Mouse (Mus musculus) erythroblast, embryonic 14.5 days (primary cell): ENCODE measurements around the gene Stx11. TPM values are rescaled to one million over a fixed set of nuclear protein-coding genes. Genes with fewer than 3 reads are reported as not detected.

Experiments
- H3K27me3 ChIP-seq: 2 replicates; pipeline ENCODE4 v1.6.1; 2012; ENCODE audit warnings: inconsistent platforms; ENCODE audit not compliant: control insufficient read depth
- H3K36me3 ChIP-seq: 2 replicates; pipeline ENCODE4 v1.6.1; 2012; ENCODE audit warnings: mild to moderate bottlenecking, inconsistent platforms; ENCODE audit not compliant: control insufficient read depth
- H3K4me1 ChIP-seq: 2 replicates; pipeline ENCODE4 v1.6.1; 2012; ENCODE audit warnings: inconsistent platforms; ENCODE audit not compliant: control insufficient read depth
- H3K4me3 ChIP-seq: replicated peaks from 2 replicates; pipeline ENCODE3; 2012; ENCODE audit warnings: moderate library complexity, mild to moderate bottlenecking, inconsistent platforms
- H3K9me3 ChIP-seq: 2 replicates; pipeline ENCODE4 v1.6.1; 2012; ENCODE audit warnings: low read length, inconsistent platforms, mixed read lengths; ENCODE audit not compliant: control insufficient read depth
- GATA1 ChIP-seq: IDR thresholded peaks from 2 replicates; pipeline ENCODE4 v1.6.1; 2012; ENCODE audit warnings: low read length, inconsistent platforms, mixed read lengths
- TAL1 ChIP-seq: IDR thresholded peaks from 3 replicates; pipeline ENCODE4 v1.6.1; 2012; ENCODE audit warnings: low read length, inconsistent platforms, mixed read lengths
- polyA plus RNA-seq: library from polyadenylated mRNA; stranded (reverse); fragments of >175 nt; gene quantifications from 2 replicates; pipeline ENCODE4 v1.2.3, GENCODE M21; 2012

Gene Stx11
- polyA plus RNA-seq, 1 experiment, result 1.2 TPM

GRCm38 (mm10) chr10:12911451-12911850, 52.6 kb downstream of the Stx11 start:
- no peaks in the 10 kb centered on the region for H3K36me3 ChIP-seq
- no peaks in the 10 kb centered on the region for H3K9me3 ChIP-seq
- H3K4me3 ChIP-seq, result no peak overlapping the region
- H3K4me1 ChIP-seq, result no peaks in the 10 kb centered on the region
- H3K27me3 ChIP-seq, result no peaks in the 10 kb centered on the region
- TF ChIP-seq GATA1 (no peak), TAL1 (no peak)

DNA sequence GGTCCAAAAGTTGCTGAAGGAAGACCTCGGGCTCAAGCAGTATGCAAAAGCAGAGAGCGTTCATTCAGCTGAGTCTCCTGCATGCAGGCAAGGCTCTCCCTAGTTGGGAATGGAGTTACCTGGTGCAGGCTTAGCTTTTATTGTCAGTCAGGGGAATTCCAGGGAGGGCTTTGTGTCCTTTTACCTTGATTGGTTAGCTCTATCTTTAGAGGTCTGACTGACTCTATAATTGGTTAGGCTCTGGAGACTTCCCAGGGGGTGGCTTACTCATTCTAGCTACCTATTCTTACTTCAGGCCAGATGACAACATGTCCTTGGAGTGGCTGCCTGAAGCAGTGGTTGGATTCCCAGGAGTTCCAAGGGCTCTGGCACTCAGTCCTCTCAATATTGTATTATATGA, 54.2 kb downstream of the Stx11 start:
- no peak for TF ChIP-seq TAL1
- no peak for TF ChIP-seq GATA1
- Histone ChIP-seq H3K4me1 (no peaks in the 10 kb centered on the region), H3K4me3 (no peak overlapping the region), H3K9me3 (no peaks in the 10 kb centered on the region), H3K27me3 (no peaks in the 10 kb centered on the region), H3K36me3 (no peaks in the 10 kb centered on the region)

DNA sequence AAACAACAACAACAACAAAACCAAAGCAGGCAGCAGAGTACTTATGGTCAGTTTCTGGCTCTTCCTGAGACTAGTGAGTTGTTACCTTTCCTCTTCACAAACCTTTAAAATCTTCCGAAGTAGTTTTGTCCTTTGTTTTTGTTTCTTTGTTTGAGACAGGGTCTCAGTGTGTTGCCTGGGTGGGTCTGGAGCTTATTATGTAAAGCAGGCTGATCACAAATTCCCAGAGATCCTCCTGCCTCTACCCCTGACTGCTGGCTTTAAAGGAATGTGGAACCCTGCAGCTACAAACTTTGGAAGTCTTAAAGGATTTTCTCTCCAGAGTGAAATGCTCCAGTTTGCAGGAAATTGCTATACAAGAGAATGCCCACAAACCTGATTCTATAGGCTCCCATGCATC, 54.9 kb downstream of the Stx11 start:
- Histone ChIP-seq H3K9me3 (no peaks in the 10 kb centered on the region), H3K4me1 (no peaks in the 10 kb centered on the region), H3K4me3 (no peak overlapping the region), H3K36me3 (no peaks in the 10 kb centered on the region), H3K27me3 (no peaks in the 10 kb centered on the region)
- TF ChIP-seq TAL1, result no peak
- no peak for TF ChIP-seq GATA1

GRCm38 (mm10) chr10:12904140-12904528, 60.0 kb downstream of the Stx11 start:
- Histone ChIP-seq H3K4me1 (peaks cover 4% of the 10 kb centered on the region), H3K4me3 (no peak overlapping the region), H3K9me3 (no peaks in the 10 kb centered on the region), H3K27me3 (no peaks in the 10 kb centered on the region), H3K36me3 (no peaks in the 10 kb centered on the region)
- no peak for TF ChIP-seq TAL1
- TF ChIP-seq GATA1, result no peak

DNA sequence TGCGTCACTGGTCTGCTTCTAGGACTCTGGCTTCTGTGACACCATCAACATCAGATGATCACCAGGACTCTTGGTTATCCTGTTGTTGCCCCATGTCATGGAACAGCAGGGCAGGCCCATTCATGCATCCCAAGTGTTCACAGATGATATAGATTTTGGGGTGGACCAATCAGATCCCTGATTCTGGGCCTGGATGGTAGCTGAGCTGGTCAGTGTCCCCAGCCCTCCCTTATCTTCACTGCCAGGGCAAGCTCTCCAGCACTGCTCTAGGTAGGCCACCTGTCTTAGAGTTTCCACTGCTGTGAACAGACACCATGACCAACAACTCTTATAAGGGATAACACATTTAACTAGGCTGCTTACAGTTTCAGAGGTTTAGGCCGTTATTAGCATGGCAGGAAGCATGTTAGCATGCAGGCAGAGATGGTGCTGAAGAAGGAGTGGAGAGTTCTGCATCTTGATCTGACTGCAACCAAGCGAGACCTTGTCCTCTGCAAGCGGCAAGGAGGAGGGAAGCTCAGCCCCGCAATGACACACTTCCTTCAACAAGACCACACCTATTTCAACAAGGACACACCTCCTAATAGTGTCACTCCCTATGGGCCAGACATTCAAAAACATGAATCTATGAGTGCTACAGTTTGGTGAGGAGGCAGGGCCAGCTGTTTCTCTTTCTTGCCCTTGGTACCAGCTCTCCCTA, 60.5 kb downstream of the Stx11 start:
- H3K4me3 ChIP-seq, result no peak overlapping the region
- no peaks in the 10 kb centered on the region for H3K9me3 ChIP-seq
- TF ChIP-seq GATA1 (no peak), TAL1 (no peak)
- no peaks in the 10 kb centered on the region for H3K27me3 ChIP-seq
- peaks cover 4% of the 10 kb centered on the region for H3K4me1 ChIP-seq
- H3K36me3 ChIP-seq, result no peaks in the 10 kb centered on the region

GRCm38 (mm10) chr10:12899901-12900300, 64.2 kb downstream of the Stx11 start:
- Histone ChIP-seq H3K27me3 (no peaks in the 10 kb centered on the region), H3K4me1 (peaks cover 4% of the 10 kb centered on the region), H3K36me3 (no peaks in the 10 kb centered on the region), H3K4me3 (no peak overlapping the region), H3K9me3 (no peaks in the 10 kb centered on the region)
- TF ChIP-seq TAL1, result no peak
- no peak for TF ChIP-seq GATA1

DNA sequence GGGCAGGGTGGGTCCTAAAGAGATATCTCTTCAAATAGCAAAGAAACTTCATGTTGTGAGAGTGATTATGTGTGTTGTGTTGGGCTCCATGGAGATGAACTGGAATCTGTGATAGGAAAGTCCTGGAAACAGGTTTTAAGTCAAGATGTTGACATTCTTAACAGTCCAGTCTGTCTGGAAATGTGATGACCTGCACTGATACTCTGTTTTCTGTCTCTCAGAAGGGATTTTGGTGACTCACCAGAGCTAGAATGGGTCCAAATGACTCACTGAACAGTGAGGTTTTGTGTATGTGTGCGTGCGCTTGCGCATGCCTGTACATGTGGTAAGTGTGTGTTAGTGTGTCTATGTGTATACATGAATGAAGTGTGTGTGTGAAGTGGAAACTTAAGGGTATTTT, 70.8 kb downstream of the Stx11 start:
- Histone ChIP-seq H3K4me3 (no peak overlapping the region), H3K9me3 (no peaks in the 10 kb centered on the region)
- TF ChIP-seq GATA1 (no peak), TAL1 (no peak)

GRCm38 (mm10) chr10:12888373-12888772, 75.7 kb downstream of the Stx11 start:
- Histone ChIP-seq H3K9me3 (no peaks in the 10 kb centered on the region), H3K27me3 (no peaks in the 10 kb centered on the region), H3K36me3 (no peaks in the 10 kb centered on the region), H3K4me1 (no peaks in the 10 kb centered on the region), H3K4me3 (no peak overlapping the region)
- TF ChIP-seq GATA1 (no peak), TAL1 (no peak)

More for the DNA sequence above, 70.8 kb downstream of the Stx11 start:
- no peaks in the 10 kb centered on the region for H3K4me1 ChIP-seq
- no peaks in the 10 kb centered on the region for H3K27me3 ChIP-seq
- H3K36me3 ChIP-seq, result no peaks in the 10 kb centered on the region

Other genes with a start within 250 kb of the Stx11 start
- gene Utrn, start 94.9 kb downstream of the Stx11 start, polyA plus RNA-seq, result 0.01 TPM in 2 replicates
- gene Sf3b5, start 41.0 kb upstream of the Stx11 start, polyA plus RNA-seq, result 9.0 and 10.6 TPM in 2 replicates
- 0.02 and 0.03 TPM in 2 replicates for gene Plagl1, start 96.2 kb upstream of the Stx11 start, polyA plus RNA-seq
- gene Zc2hc1b, start 213.7 kb upstream of the Stx11 start, polyA plus RNA-seq, result not detected in 2 replicates
- 0.59 and 0.91 TPM in 2 replicates for gene Ltv1, start 228.9 kb upstream of the Stx11 start, polyA plus RNA-seq